Mouse (Mus musculus) limb, embryonic 14.5 days (tissue): ENCODE results near the gene Slc28a1. TPM values are rescaled to one million over a fixed set of nuclear protein-coding genes. Genes with fewer than 3 reads are reported as not detected.
A peak's percentile ranks its signal among the peaks of the same experiment; 100 is the strongest.

ENCODE experiments used
- ATAC-seq: fragments of 200-750 bp; cut with Nextera tagmentation; 2 replicates; pipeline ENCODE4 v1.8.0; 2017; ENCODE audit warnings: low read depth, moderate number of reproducible peaks, moderate TSS enrichment; ENCODE audit not compliant: low FRiP score
- DNase-seq: peaks from one replicate; pipeline ENCODE4 v3.0.0-alpha.2; 2015; ENCODE audit warnings: low spot score
- H3K27ac ChIP-seq: fragments of 300-500 bp; sonication (generic); replicated peaks from 2 replicates; pipeline ENCODE4 v1.5.1; 2014; ENCODE audit warnings: low read depth, mild to moderate bottlenecking, low read length, moderate library complexity, mixed read lengths
- H3K27me3 ChIP-seq: fragments of 300-500 bp; sonication (generic); 2 replicates; pipeline ENCODE4 v1.6.1; 2014; ENCODE audit warnings: low read length, mixed read lengths; ENCODE audit not compliant: control insufficient read depth, insufficient read depth
- H3K36me3 ChIP-seq: fragments of 300-500 bp; sonication (generic); 2 replicates; pipeline ENCODE4 v1.6.1; 2014; ENCODE audit warnings: mild to moderate bottlenecking, low read length, moderate library complexity, mixed read lengths; ENCODE audit not compliant: control insufficient read depth, insufficient read depth
- H3K4me1 ChIP-seq: fragments of 300-500 bp; sonication (generic); 2 replicates; pipeline ENCODE4 v1.6.1; 2014; ENCODE audit warnings: antibody characterized with exemption, low read length, mixed read lengths; ENCODE audit not compliant: control insufficient read depth, insufficient read depth
- H3K4me2 ChIP-seq: fragments of 300-500 bp; sonication (generic); replicated peaks from 2 replicates; pipeline ENCODE4 v1.6.1; 2014; ENCODE audit warnings: low read depth, mild to moderate bottlenecking, low read length, moderate library complexity; ENCODE audit not compliant: severe bottlenecking
- H3K4me3 ChIP-seq: fragments of 300-500 bp; sonication (generic); replicated peaks from 2 replicates; pipeline ENCODE4 v1.5.1; 2014; ENCODE audit warnings: low read length
- H3K9ac ChIP-seq: fragments of 300-500 bp; sonication (generic); 2 replicates; pipeline ENCODE4 v1.6.1; 2014; ENCODE audit warnings: mild to moderate bottlenecking, low read depth, low read length, moderate library complexity; ENCODE audit not compliant: severe bottlenecking
- H3K9me3 ChIP-seq: fragments of 300-500 bp; sonication (generic); 2 replicates; pipeline ENCODE4 v1.6.1; 2016; ENCODE audit warnings: low read length; ENCODE audit not compliant: control insufficient read depth
- POLR2A ChIP-seq: fragments of 200-500 bp; IDR thresholded peaks from 2 replicates; pipeline ENCODE4 v1.8.0; 2012; ENCODE audit warnings: inconsistent platforms, mild to moderate bottlenecking, moderate library complexity, borderline replicate concordance; ENCODE audit not compliant: insufficient read depth, insufficient read length; ENCODE audit errors: extremely low read depth
- WGBS: fragments of 180-500 bp; shearing (Covaris S2); extraction: QIAGEN DNeasy Blood & Tissue Kit; methylation state at CpG from one replicate; pipeline ENCODE4 v1.1.7; 2014; 5-methylcytosine and 5-hydroxymethylcytosine counted together
- polyA plus RNA-seq, 2 experiments: library from polyadenylated mRNA; depleted of rRNA in 1 of 2; stranded (reverse) in 1 of 2; unstranded in 1 of 2; fragments of >200 nt; fragmentation: Nextera tagmentation in 1 of 2; extraction: Ambion mirVana in 1 of 2; gene quantifications; 2 replicates each; pipeline versions ENCODE4 v1.2.1 to v1.2.3; 2012 to 2014

The Slc28a1 gene
- polyA plus RNA-seq, 2 experiments = 0.06 to 0.26 TPM

- H3K27ac ChIP-seq = no peak overlapping the region
- H3K36me3 ChIP-seq = no peaks in the 10 kb centered on the region
- DNase-seq (no peak), ATAC-seq (no peak)
- no peak overlapping the region for H3K4me3 ChIP-seq
- H3K27me3 ChIP-seq = peaks cover 35% of the 10 kb centered on the region
- WGBS = 46% methylated on average over 11 of the region's 12 CpGs
- H3K9ac ChIP-seq = no peak overlapping the region
- H3K4me1 ChIP-seq = no peaks in the 10 kb centered on the region
- no peak for TF ChIP-seq POLR2A
- no peaks in the 10 kb centered on the region for H3K9me3 ChIP-seq
- H3K4me2 ChIP-seq = no peak overlapping the region
Observed at GRCm38 (mm10) chr7:81209979-81210685, 95.5 kb downstream of the Slc28a1 start.

GRCm38 (mm10) chr7:81211760-81212159 lies 97.2 kb downstream of the Slc28a1 start:
- peaks cover 42% of the 10 kb centered on the region for H3K27me3 ChIP-seq
- no peaks in the 10 kb centered on the region for H3K36me3 ChIP-seq
- peak overlapping the region; percentile 54 for H3K4me2 ChIP-seq
- 7% methylated on average over 8 of the region's 8 CpGs for WGBS
- no peak for DNase-seq
- ATAC-seq = no peak
- peak overlapping the region; percentile 52; the same call in 1 of the 2 replicates for H3K4me3 ChIP-seq
- H3K9ac ChIP-seq = no peak overlapping the region
- H3K4me1 ChIP-seq = no peaks in the 10 kb centered on the region
- no peaks in the 10 kb centered on the region for H3K9me3 ChIP-seq
- TF ChIP-seq POLR2A = no peak
- H3K27ac ChIP-seq = no peak overlapping the region

GRCm38 (mm10) chr7:81212261-81212681 lies 97.7 kb downstream of the Slc28a1 start:
- peak overlapping the region; percentile 34; the same call in 1 of the 2 replicates for H3K27ac ChIP-seq
- H3K4me1 ChIP-seq = no peaks in the 10 kb centered on the region
- peaks cover 42% of the 10 kb centered on the region for H3K27me3 ChIP-seq
- peak overlapping the region; percentile 52 for H3K4me3 ChIP-seq
- no peak for TF ChIP-seq POLR2A
- H3K9me3 ChIP-seq = no peaks in the 10 kb centered on the region
- no peaks in the 10 kb centered on the region for H3K36me3 ChIP-seq
- WGBS = 2% methylated on average over 22 of the region's 22 CpGs
- peak overlapping the region; percentile 54; the same call in 1 of the 2 replicates for H3K9ac ChIP-seq
- peak overlapping the region; percentile 54 for H3K4me2 ChIP-seq
- DNase-seq (peak; percentile 25), ATAC-seq (0 out of 2 replicates have a peak, but pooled peaks have one; percentile 34)

GRCm38 (mm10) chr7:81212697-81213346 lies 98.2 kb downstream of the Slc28a1 start:
- peaks cover 42% of the 10 kb centered on the region for H3K27me3 ChIP-seq
- WGBS = under 1% methylated on average over 43 of the region's 57 CpGs
- H3K4me1 ChIP-seq = no peaks in the 10 kb centered on the region
- TF ChIP-seq POLR2A = no peak
- ATAC-seq (peak; percentile 85), DNase-seq (peak; percentile 87)
- peak overlapping the region; percentile 52 for H3K4me3 ChIP-seq
- H3K36me3 ChIP-seq = no peaks in the 10 kb centered on the region
- H3K9me3 ChIP-seq = no peaks in the 10 kb centered on the region
- peak overlapping the region; percentile 34; the same call in 1 of the 2 replicates for H3K27ac ChIP-seq
- H3K9ac ChIP-seq = peak overlapping the region; percentile 54
- peak overlapping the region; percentile 54 for H3K4me2 ChIP-seq

- peak within 1 kb of the TSS; percentile 34; the same call in 1 of the 2 replicates for H3K27ac ChIP-seq
- no peaks in the 10 kb centered on the region for H3K9me3 ChIP-seq
- peak within 1 kb of the TSS; percentile 54 for H3K9ac ChIP-seq
- H3K27me3 ChIP-seq = peaks cover 42% of the 10 kb centered on the region
- ATAC-seq = no peak
- peak within 1 kb of the TSS; percentile 52 for H3K4me3 ChIP-seq
- under 1% methylated on average over 72 of the region's 128 CpGs for WGBS
- H3K4me1 ChIP-seq = no peaks in the 10 kb centered on the region
- peak within 1 kb of the TSS; percentile 54 for H3K4me2 ChIP-seq
- no peak for DNase-seq
- H3K36me3 ChIP-seq = no peaks in the 10 kb centered on the region
- no peak for TF ChIP-seq POLR2A
Observed at GRCm38 (mm10) chr7:81213347-81214152, 99.0 kb downstream of the Slc28a1 start, which contains the start of gene Pde8a. TSS of gene Pde8a (plus strand) at chr7:81213596.
